Mouse (Mus musculus): ENCODE data around the gene Ror1. TPM values are rescaled to one million over a fixed set of nuclear protein-coding genes. Genes with fewer than 3 reads are reported as not detected.

Gene Ror1
- total RNA-seq, 2 experiments from 2014 or later = 0.59 to 0.93 TPM

DNA sequence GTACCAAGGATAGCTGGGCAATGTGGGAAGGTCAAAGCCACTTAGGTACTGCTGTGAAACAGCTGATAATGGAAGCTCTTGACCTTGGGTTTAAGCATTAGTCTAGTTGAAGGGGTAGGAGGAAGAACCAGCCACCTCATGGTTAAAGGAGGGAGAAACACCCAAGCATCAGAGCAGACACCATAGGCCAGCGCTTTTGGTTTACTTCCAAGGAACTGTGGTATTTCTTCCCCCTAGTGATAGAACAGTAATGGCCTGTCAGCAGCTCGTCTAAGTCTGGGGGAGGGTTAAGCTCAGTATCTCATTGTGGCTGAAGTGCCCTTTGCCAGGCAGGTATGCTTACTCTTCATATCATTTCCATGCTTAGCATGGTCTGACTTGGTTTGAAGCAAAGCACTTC is 102.7 kb downstream of the Ror1 start:
- no peak for DNase-seq (ENCODE audit: low spot score in 2 of 2)
- intact Hi-C loops (cut with DNase I) = no loop called here

DNA sequence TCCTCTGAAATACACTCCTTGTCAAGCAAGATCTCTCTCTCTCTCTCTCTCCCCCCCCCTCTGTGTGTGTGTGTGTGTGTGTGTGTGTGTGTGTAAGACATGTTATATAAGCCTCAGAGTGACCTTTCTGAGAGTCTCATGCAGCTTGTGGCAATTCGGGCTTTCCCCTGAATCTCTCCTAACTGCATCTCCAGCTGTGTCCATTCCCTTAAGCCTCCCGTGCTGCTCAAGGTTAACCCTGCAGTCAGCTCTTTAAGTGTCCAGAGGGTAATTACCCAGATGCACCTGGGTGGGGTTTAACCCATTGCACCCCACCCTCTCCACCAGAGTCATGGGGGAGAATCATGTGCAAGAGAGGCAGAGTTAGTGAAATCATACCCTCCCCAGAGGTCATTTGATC is 105.7 kb downstream of the Ror1 start:
- intact Hi-C loops (cut with DNase I) = no loop called here
- DNase-seq (ENCODE audit: low spot score in 2 of 2) = no peak

DNA sequence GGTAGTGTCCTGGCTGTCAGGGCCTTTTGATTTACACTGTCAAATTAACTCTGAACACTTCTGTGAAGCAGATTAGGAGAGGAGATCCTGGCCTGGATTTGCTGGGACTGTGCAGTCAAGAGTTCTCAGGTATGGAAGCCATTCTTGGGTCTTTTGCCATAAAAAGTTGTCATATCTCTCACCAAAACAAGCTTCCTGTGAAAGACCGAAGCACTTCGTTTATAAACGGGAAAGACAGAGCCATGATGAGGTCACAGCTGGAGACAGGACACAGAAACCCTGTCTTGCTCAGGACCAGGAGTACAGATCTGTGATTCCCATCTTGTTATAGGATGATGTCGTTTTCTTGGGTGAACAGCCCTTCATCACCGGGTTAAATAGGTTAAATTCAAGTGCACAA is 107.5 kb downstream of the Ror1 start:
- intact Hi-C loops (cut with DNase I) = no loop called here
- DNase-seq (ENCODE audit: low spot score in 2 of 2) = no peak

DNA sequence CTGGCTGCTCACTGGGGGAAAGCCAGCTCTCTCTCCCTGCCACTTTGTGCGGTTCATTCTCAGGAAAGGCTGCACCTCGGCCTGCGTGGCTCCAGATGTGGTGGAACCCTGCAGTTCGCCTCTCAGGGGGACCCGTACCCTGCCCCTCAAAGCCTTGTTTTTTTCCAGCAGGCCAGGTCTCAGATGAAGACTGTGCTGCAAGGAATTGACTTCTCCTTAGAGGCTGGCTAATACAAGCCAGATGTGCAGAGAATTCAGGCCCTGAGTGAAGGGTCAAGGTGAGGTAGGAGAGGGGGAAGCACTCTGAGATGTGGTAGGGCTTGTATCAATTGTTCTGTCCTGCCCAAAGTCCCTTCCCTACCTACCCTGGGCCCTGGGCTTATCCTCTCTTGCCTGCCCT is 108.1 kb downstream of the Ror1 start:
- DNase-seq (ENCODE audit: low spot score in 2 of 2) = no peak
- intact Hi-C loops (cut with DNase I) = no loop called here

DNA sequence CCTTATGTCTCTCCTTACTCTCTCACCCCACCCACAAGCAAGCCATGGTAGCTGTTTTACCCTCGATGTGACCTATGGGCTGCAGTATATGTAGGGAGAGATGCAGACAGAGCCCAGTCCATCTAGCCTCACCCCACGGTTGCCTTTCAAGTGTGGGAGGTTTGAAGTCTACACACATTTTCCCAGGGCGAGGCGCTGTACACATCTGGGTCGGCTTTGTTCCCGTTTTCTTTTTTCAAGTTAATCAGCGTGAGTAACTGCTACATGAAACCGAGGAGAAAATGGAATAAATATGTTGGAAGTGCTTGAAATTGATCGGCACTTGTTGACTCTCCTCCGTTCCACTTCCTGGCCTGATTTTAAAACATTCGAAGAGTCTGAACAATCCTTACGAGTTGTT is 108.8 kb downstream of the Ror1 start:
- intact Hi-C loops (cut with DNase I) = no loop called here
- no peak for DNase-seq (ENCODE audit: low spot score in 2 of 2)

DNA sequence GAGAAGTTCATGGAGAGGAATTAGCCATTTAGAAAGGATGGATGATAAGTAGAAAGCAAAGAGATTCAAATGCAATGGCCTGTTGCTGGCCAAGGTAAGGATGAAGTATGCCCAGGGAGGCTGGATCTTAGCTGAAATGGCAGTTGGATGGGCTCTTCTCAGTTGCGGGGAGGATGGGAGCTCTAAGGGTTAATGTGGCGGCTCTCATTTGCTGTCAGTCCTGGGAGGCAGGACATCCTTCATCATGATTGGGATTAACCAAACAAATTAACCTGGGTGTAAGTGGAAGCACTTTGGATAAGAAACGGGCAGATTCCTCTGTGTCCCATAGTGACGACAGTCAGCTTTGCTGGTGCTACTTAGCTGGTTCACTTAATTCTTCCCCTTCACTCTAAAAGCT is 112.5 kb downstream of the Ror1 start:
- intact Hi-C loops (cut with DNase I) = no loop called here
- DNase-seq (ENCODE audit: low spot score in 2 of 2) = no peak

DNA sequence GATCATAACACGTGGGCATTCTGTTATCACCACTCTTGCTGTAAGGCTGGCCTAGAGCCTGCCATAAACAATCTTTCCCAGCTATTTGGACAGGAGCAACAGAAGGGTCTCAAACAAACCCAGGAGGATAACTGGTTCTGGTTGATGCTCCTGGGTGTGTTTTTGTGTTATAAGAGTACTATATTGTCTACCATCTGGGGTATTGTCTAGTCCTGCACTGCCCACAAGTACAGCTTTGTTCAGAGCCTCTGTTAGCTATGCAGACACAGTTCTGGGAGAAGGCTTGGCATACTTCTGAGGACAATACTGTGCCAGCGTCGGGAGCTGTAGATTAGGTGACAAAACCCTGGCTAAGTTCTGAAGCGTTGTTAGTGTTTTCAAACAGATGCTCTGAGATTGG is 113.5 kb downstream of the Ror1 start:
- intact Hi-C loops (cut with DNase I) = no loop called here

DNA sequence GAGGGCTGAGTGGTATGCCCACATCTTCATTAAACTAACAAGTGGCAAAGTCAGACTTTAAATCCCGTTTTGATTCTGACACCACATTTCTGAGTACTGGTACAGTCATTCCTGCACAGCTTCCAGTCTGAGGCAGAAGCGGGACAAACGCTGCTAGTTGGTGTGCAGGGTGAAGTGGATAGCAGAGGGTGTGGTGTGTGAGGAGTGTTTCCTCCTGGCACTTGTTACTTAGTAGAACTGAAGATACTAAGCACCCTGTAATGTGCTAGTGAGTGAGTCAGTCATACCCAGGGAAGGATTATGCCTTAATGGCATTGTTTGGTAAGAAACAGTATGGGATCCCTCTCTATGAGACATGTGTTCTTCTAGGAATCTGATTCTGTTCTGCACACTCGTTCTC is 115.7 kb downstream of the Ror1 start:
- no peak for DNase-seq (ENCODE audit: low spot score in 2 of 2)
- intact Hi-C loops (cut with DNase I) = loop anchor here (10.0 kb wide), 1 partner anchor 193 kb away; no protein-coding TSS in a partner anchor

More for the DNA sequence above, 113.5 kb downstream of the Ror1 start:
- DNase-seq (ENCODE audit: low spot score in 2 of 2) = no peak

DNA sequence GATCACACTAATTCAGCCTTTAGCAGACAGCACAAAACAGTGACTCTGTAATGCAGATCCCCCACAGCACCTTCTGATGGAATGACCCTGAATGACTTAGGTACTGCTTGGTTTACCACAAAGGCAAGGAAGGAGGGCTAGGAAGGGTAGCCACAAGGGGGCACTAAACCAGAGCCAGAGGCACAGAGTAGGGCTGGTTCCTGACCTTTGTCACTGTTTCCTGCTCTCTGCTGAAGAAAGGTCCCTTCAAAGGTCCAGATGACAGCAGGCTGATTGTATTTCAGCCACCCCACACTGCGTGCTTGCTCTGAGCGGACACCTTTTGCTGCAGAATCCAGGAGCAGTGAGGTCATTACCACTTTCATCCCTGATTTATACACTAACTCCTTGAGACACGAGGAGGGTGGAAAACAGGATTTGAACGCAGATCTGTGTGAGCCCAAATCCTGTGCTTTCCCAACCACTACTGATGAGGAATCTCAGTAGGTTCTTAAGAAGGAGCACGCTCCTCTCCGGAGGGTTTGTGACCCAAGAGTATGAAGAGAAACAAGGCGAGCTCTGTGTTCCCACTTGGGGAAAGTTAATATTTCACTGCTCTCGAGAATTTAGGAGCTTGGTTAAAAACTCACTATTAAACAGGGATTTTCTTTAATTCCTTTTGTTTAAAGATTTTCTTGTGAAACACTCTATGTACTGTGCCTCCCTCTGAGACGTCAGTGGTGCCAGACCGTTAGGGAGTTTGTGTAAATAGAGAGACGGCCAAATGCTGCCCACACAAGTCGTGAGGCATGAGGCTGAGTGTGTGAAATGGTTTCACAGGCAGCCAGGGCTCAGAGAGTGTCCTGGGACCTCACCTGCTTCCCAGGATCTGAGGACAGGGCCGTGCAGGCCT is 119.0 kb downstream of the Ror1 start:
- intact Hi-C loops (cut with DNase I) = loop anchor here (10.0 kb wide), 1 partner anchor 190 kb away; no protein-coding TSS in a partner anchor
- DNase-seq (ENCODE audit: low spot score in 2 of 2) = no peak

DNA sequence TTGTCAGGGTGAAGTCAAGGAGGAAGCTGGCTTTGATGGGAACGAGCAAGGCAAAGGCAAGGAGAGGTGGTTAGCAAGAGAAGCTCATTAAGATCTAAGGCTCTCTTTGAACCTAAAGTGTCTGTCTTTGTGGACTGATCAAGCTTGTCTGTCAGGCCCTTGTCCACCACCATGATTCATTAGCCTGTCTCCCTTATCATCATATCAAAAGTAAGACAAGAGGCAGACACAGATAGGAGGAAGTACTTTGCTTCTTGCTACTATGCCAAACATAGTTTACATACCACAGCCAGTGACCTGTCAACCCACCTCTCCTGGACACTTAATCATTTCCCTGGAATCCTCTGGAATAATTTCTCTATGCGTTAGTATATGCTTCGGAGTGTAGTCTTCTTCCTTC is 121.0 kb downstream of the Ror1 start:
- intact Hi-C loops (cut with DNase I) = loop anchor here (10.0 kb wide), 1 partner anchor 188 kb away; no protein-coding TSS in a partner anchor
- DNase-seq (ENCODE audit: low spot score in 2 of 2) = no peak

DNA sequence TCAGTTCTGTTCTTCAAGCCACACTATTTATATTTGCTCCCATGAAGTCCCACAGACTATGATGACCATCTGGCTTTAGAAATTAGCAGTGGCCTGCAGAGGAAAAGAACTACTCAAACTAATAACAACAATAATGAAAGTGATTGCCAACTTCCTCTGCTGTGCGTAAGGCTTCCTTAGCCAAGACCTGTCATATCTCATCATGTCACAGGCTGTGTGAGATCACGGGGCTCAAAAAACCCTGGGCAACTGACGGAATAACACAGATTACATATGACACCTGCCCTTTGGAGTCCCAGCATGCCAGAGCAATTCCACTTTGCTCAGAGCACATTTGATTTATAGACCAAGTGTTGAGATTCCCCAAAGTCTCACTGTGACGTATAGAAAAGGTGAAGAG is 123.4 kb downstream of the Ror1 start:
- intact Hi-C loops (cut with DNase I) = loop anchor here (10.0 kb wide), 1 partner anchor 186 kb away; no protein-coding TSS in a partner anchor
- DNase-seq (ENCODE audit: low spot score in 2 of 2) = no peak

DNA sequence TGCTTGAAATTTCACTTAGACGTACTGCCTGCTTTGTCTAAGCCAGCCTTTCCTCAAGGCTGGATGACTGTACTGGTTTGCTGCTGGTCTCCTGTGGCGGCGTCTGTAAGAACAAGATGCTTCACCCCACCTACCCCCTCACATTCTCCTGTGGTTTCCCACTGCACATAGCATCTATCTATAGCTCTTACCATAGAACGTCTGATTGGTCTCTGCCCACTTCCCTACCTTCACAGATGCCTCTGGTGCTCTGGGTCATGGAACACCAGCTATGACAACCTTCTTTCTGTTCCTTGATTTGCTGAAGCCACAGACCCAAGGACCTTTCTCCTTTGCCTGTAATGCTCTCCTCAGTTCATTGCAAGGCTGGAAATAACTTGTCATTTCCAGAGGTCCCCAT is 124.0 kb downstream of the Ror1 start:
- intact Hi-C loops (cut with DNase I) = loop anchor here (10.0 kb wide), 1 partner anchor 185 kb away; no protein-coding TSS in a partner anchor
- no peak for DNase-seq (ENCODE audit: low spot score in 2 of 2)

DNA sequence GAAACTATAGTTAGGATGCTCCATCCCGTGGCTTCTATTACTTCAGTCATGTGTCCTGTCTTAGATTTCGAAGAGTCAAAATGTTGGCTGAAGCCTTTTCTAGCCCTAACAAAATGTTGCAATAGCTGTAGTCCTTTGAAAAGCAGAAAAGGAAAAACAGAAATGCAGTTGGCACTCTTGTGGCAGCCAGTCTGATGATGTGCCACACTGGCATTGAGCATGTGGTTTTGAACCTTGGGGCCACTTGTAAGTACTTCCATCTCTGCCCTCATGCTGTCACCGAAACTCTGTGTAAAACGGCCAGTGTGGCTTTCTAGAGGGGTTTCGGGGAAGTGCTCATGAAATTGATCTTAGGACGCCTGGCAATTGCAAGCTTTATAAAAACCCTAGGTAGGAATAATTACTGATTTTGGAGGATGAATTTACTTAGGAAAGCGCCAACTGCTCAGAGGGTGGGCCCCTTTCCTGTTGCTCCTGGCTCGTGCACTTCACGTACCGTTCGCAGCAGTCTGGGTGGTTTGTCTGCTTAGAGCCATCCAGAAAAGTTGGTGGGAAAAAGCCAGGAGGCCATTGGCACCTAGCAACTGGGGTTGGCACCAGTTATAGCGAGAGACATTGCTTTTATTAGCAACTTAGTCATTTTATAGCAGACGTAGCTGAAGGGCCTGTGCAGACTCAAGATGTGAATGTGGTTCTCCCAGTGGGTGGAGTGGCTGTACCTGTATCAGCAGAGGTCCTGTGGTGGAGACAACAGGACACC is 126.6 kb downstream of the Ror1 start:
- intact Hi-C loops (cut with DNase I) = no loop called here
- DNase-seq (ENCODE audit: low spot score in 2 of 2) = no peak

DNA sequence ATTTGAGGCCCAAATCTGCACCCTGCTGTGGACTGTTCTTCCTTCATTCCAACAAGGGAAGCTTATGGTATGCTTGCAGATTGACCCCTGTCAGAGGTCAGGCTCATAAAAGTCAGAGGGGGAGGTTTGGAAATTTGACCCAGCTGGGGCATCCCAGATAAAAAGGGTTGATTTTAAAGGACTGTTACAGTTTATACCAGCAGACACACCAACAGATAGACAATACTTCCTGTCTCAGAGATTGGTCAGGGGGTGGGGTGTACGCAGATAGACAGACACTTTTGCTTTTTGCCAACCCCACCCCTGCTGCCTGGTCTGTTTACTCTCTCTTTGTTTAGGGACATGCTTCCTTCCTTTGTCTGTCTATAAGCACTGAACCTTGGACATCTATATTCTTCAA is 127.9 kb downstream of the Ror1 start:
- intact Hi-C loops (cut with DNase I) = no loop called here
- no peak for DNase-seq (ENCODE audit: low spot score in 2 of 2)

DNA sequence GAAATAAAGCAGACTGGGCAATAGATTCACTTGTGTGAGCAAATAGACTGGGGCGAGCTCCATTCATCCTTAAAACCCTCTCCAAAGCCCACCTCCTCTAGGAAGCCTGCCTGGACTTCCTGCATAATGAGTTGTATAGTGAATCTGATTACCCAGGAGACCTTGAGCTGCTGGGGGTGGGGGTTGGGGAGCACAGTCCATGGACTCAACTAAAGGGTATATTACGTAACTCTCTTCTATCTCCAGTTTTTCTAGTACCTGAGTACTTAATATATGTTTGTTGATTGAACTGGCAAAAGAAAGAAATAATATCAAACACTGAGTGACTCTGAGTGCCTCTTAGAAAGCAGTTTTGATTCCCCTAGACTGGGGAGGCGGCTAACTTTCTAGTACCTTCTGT is 128.4 kb downstream of the Ror1 start:
- intact Hi-C loops (cut with DNase I) = no loop called here
- DNase-seq (ENCODE audit: low spot score in 2 of 2) = no peak

DNA sequence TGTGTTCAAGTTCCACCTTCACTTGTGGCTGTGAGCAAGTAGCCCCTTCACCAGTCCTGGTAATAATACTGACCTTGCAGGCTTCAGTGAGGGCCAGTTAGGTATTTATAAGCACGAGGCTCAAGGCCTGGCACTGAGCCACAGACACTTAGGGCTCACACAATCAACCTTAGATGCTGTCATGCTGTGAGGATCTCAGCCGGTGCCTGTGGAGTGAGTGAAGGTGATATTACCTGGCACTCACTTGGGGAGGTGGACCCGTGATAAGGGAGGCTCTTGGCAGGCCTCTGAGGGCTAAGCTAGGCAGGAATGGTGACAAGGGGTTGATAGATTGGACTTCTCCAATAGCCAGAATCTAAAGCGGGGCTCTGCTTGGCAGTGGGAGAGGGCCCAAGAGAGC is 131.0 kb downstream of the Ror1 start:
- intact Hi-C loops (cut with DNase I) = no loop called here
- DNase-seq (ENCODE audit: low spot score in 2 of 2) = no peak

DNA sequence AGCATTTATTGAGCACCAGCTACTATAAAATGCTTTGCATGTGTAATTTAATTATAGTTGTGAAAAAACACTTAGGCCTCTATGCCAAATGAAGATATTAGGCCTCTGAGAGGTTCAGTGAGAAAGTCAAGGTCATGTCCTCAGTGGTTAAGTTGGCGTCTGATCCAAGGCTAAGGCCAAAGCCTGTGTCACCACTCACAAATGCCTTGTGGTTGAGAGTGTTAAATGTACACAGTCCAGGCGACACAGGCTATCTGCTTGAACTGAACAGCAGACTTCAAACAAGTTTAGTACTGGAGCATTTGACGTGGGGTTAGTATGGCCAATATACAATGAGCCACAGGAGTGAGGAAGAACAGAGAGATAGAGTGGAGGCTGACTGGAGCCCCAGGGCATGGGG is 132.5 kb downstream of the Ror1 start:
- intact Hi-C loops (cut with DNase I) = no loop called here
- no peak for DNase-seq (ENCODE audit: low spot score in 2 of 2)

DNA sequence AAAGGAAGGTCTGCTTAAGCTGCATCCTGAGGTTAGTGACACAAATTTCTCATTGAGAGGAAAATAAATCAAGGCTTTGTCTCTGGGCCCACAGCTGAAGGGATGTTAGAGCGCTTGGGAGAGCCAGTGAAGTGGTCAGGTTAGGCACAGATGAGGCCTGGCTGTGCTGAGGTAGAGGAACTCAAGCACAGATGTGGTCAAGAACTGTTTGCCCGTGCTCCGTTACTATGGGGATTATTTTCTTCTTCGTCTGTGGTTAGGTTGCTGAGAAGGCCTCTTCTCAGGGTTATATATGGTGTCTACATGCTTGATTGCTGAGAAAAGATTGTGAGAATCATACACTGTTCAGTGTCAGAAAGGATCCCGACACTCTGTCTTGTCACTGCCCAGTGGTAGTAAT is 134.7 kb downstream of the Ror1 start:
- DNase-seq (ENCODE audit: low spot score in 2 of 2) = no peak
- intact Hi-C loops (cut with DNase I) = no loop called here

DNA sequence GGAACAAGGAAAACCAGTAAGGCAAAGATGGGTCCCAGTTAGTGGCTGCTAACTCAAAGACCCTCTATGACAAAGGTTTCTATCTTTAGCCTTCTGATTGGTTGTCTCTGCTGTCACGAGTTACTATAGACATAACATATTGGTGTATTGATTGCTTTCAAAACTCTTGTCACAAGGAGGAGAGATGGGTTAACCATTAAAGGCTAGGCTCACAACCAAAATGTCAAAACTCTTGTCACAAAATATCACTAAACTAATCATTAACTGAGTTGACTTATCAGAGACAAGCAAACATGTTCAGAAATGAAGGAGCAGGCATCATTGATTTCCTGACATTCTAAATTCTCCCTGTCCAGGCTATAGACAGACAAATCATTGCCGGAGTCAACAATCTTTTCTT is 135.4 kb downstream of the Ror1 start:
- intact Hi-C loops (cut with DNase I) = no loop called here
- no peak for DNase-seq (ENCODE audit: low spot score in 2 of 2)

DNA sequence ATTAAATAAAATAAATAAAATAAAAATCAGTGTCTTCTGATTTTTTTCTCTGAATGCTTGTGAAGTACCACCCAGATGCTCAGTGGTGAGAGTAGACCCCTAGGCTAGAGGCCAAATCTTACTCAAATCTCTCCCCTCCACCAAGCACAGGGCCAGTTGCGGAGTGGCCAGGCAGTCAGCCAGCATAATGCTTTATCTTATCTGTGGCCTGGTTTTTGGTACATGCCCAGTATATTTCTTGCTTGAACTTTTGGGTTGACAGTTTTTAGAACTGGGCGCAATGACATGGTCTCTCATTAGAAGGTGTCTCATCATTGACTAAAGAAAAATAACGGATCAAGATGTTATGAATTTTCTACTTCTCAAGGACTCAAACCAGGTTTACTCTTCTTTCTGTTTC is 136.3 kb downstream of the Ror1 start:
- no peak for DNase-seq (ENCODE audit: low spot score in 2 of 2)
- intact Hi-C loops (cut with DNase I) = no loop called here

DNA sequence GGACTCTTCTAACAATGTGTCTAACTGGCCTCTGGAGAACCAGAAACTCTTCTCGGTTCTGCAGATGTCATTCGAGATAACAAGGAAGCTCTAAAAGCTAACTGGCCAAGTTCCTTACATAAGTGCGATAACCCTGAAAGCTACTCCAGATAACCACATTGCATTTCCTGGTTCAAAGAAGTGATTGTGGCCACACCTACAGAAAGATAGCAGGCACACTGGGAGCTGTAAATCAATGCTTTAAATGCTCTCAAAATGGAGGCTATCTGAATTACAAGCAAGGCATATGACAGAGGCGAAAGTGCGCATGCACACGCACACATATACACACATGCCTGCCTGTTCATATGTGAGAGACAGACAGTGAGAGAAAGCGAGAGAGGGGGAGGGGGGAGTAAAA is 136.9 kb downstream of the Ror1 start:
- intact Hi-C loops (cut with DNase I) = no loop called here
- no peak for DNase-seq (ENCODE audit: low spot score in 2 of 2)

All from left cerebral cortex, postnatal 36 days (tissue).